Mouse (Mus musculus): ENCODE measurements around the gene Gins3.

GRCm38 (mm10) chr8:95616383-95616782 is 16.9 kb upstream of the Gins3 start:
- TF ChIP-seq CTCF (IDR thresholded peaks at IDR 0.05; ENCODE audit: extremely low read depth, insufficient read length, insufficient replicate concordance, low read depth, low read length) (no peak), POLR2A (IDR thresholded peaks at IDR 0.05; ENCODE audit: low read depth, low read length) (no peak)

Data from small intestine, adult 2 months (tissue).